Mouse (Mus musculus): ENCODE measurements at regions not wholly inside any gene's neighbourhood (a gene's known extent, or its start where the extent isn't known, plus 50 kb on each side); places are given as distances from the start of the nearest gene placed in this dataset.
A peak's percentile ranks its signal among the peaks of the same experiment; 100 is the strongest.

DNA sequence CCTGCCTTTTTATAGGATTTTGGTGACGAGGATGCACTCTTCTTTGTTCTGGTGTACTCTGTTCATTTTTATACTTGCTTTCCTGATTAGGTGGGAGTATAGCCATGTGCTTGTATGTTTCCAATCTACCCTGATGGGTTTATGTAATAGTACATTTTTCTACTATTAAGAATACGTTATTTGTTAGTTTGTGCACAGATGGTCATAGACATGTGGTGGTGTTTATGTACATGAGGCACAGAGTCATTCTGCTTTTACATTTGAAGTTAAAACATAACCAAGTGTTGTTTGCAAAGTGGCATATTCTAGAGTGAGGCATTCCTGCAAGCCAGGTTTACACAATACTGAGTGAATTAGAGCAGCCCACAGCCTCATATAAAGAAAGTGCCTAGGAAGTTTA is 1597.7 kb upstream of the B3galt2 start:
- peak; percentile 41 for DNase-seq (ENCODE audit: low read depth, low spot score)

DNA sequence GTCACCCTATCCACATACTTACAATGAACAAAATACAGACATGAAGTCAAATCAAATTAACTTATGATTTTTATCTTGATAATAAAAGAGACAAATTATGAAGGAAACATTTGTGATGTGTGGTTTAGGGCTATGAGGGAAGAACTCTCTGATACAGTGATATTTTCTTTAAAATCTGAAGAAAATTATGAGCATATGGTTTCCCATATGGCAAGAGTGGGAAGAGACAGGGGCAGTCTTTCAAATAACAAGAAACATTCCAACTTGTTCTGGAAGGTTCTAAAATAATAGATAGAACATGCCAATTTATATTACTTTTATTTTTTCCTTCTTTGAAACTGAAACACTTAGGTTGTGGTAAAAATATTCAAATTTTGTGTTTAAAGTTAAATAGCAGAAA is 1585.3 kb upstream of the B3galt2 start:
- DNase-seq (ENCODE audit: low read depth, low spot score): peak; percentile 72

Data from telencephalon, adult 2 months (tissue).